Mouse (Mus musculus) hindbrain, embryonic 16.5 days (tissue): ENCODE results near the gene Trio. TPM values are rescaled to one million over a fixed set of nuclear protein-coding genes. Genes with fewer than 3 reads are reported as not detected.
"Not testable (repeated sequence)": the region's sequence is repeated elsewhere in the genome, so short reads cannot be mapped to it uniquely, and the experiment has no call there.

Experiments used
- ATAC-seq: fragments of 200-750 bp; cut with Nextera tagmentation; 2 replicates; pipeline ENCODE4 v1.8.0; 2017; ENCODE audit warnings: moderate TSS enrichment, moderate library complexity
- H3K27ac ChIP-seq: fragments of 300-500 bp; sonication (generic); 2 replicates; pipeline ENCODE4 v1.5.1; 2014; ENCODE audit warnings: low read depth, mild to moderate bottlenecking, control low read depth, low read length, moderate library complexity
- H3K27me3 ChIP-seq: fragments of 300-500 bp; sonication (generic); replicated peaks from 2 replicates; pipeline ENCODE4 v1.6.1; 2014; ENCODE audit warnings: low read length; ENCODE audit not compliant: control insufficient read depth, insufficient read depth
- H3K36me3 ChIP-seq: fragments of 300-500 bp; sonication (generic); 2 replicates; pipeline ENCODE4 v1.6.1; 2014; ENCODE audit warnings: mild to moderate bottlenecking, low read length, moderate library complexity, mixed read lengths; ENCODE audit not compliant: control insufficient read depth, insufficient read depth
- H3K4me1 ChIP-seq: fragments of 300-500 bp; sonication (generic); 2 replicates; pipeline ENCODE4 v1.6.1; 2014; ENCODE audit warnings: low read depth, low read length; ENCODE audit not compliant: control insufficient read depth, insufficient read depth
- H3K4me2 ChIP-seq: fragments of 300-500 bp; sonication (generic); 2 replicates; pipeline ENCODE4 v1.6.1; 2014; ENCODE audit warnings: mild to moderate bottlenecking, low read length, control low read depth, moderate library complexity
- H3K4me3 ChIP-seq: fragments of 300-500 bp; sonication (generic); 2 replicates; pipeline ENCODE4 v1.5.1; 2014; ENCODE audit warnings: mild to moderate bottlenecking, low read length, control low read depth, moderate library complexity
- H3K9ac ChIP-seq: fragments of 300-500 bp; sonication (generic); 2 replicates; pipeline ENCODE4 v1.6.1; 2014; ENCODE audit warnings: low read depth, mild to moderate bottlenecking, control low read depth, low read length, moderate library complexity
- H3K9me3 ChIP-seq: fragments of 300-500 bp; sonication (generic); 2 replicates; pipeline ENCODE4 v1.6.1; 2014; ENCODE audit warnings: mild to moderate bottlenecking, low read length, moderate library complexity; ENCODE audit not compliant: control insufficient read depth
- WGBS: fragments of 180-500 bp; shearing (Covaris S2); extraction: QIAGEN DNeasy Blood & Tissue Kit; methylation state at CpG from one replicate; pipeline ENCODE4 v1.1.7; 2014; 5-methylcytosine and 5-hydroxymethylcytosine counted together
- polyA plus RNA-seq: library from polyadenylated mRNA; unstranded; fragments of >200 nt; fragmentation: Nextera tagmentation; extraction: Ambion mirVana; gene quantifications from 2 replicates; pipeline ENCODE4 v1.2.1, GENCODE M21; 2015

Gene Trio
- polyA plus RNA-seq, 1 experiment from 2014 or later = 31.1 TPM

DNA sequence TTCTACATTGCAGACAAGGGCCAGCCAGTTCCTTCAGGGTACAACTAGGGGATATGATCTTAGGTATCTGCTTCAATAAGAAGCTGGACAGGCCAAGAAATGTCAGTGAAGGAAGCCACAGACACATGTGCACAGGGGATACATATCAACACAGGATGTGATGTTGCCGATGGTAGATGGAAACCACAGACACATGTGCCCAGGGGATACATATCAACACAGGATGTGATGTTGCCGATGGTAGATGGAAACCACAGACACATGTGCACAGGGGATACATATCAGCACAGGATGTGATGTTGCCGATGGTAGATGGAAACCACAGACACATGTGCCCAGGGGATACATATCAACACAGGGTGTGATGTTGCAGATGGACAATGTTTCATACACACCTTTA, 197.8 kb downstream of the Trio start:
- WGBS = 82% methylated on average over 3 of the region's 3 CpGs
- not testable (repeated sequence) for H3K4me2 ChIP-seq, H3K4me3 ChIP-seq, H3K9me3 ChIP-seq, H3K27ac ChIP-seq, H3K9ac ChIP-seq, H3K27me3 ChIP-seq, H3K4me1 ChIP-seq, ATAC-seq
- peaks cover 48% of the 10 kb centered on the region for H3K36me3 ChIP-seq

DNA sequence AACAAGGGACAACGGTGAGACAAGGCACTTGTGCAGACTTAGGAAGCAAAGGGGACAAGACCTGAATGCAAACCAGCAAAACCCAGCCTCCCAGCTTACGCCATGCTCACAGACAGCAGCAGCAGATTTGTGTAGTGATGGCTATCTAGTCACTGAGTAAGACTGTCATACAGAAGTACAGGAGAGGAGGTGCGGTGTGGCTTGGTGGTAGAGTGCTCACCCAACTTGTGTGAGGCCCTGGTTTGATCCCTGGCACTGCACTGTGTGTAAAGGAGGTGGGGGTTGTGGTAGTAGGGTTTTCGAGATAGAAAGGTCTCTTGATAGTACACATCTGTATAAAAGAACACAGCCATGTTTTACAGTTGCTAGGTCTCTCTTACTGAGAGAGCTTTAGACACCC, 198.8 kb downstream of the Trio start:
- peaks cover 42% of the 10 kb centered on the region for H3K36me3 ChIP-seq
- 83% methylated on average over 4 of the region's 4 CpGs for WGBS
- no peak for ATAC-seq

DNA sequence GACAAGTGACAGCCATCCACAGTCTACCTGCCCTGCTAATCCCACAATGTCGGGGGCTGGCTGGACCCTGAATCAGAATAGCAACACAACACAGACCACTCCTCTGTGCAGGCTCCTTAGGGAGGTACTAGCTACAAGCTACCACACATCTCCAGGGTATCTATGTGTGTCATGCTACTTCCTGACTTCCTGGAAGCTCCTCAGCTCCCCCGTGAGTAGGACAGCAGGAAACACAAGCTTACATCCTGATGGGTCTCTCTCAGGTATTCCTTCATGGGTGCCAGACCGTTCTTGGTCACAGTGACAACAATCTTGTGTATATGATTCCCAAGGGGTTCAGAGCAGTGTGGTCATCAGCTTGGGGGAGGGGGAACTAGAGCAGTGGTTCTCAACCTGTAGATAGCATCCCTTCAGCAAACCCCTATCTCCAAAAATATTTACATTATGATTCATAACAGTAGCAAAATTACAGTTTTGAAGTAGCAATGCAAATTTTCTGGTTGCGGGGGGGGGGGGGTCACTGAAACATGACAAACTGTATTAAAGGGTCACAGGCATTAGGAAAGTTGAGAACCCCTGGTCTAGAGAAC, 199.5 kb downstream of the Trio start:
- H3K4me1 ChIP-seq = no peaks in the 10 kb centered on the region
- WGBS = 86% methylated on average over 4 of the region's 4 CpGs

More for the DNA sequence above, 198.8 kb downstream of the Trio start:
- H3K4me1 ChIP-seq = no peaks in the 10 kb centered on the region
- no peak overlapping the region for H3K4me3 ChIP-seq
- no peak overlapping the region for H3K4me2 ChIP-seq
- no peaks in the 10 kb centered on the region for H3K27me3 ChIP-seq
- H3K9me3 ChIP-seq = no peaks in the 10 kb centered on the region
- H3K9ac ChIP-seq = no peak overlapping the region
- no peak overlapping the region for H3K27ac ChIP-seq

DNA sequence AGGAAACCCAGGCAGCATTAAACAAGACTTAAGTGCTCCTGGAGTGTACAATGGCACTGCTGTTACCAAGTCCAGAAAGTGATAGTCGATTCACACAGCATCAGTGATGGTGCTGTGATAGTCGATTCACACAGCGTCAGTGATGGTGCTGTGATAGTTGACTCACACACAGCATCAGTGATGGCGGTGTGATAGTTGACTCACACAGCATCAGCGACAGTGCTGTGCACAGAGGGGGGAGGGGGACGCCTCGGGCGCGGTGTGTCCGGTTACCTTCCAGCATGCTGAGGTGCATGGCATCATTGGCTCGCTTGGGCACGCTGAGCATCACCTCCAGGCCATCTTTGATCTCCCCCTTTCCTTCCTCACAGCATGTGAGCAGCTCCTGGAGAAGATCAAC, 200.3 kb downstream of the Trio start:
- 94% methylated on average over 12 of the region's 12 CpGs for WGBS
- Histone ChIP-seq H3K4me3 (no peak overlapping the region), H3K27me3 (no peaks in the 10 kb centered on the region), H3K4me2 (no peak overlapping the region), H3K27ac (no peak overlapping the region), H3K9ac (no peak overlapping the region), H3K4me1 (no peaks in the 10 kb centered on the region), H3K9me3 (no peaks in the 10 kb centered on the region), H3K36me3 (peaks cover 28% of the 10 kb centered on the region)
- ATAC-seq = no peak

More for the DNA sequence above, 199.5 kb downstream of the Trio start:
- Histone ChIP-seq H3K9ac (no peak overlapping the region), H3K36me3 (peaks cover 36% of the 10 kb centered on the region), H3K27me3 (no peaks in the 10 kb centered on the region), H3K4me3 (no peak overlapping the region), H3K4me2 (no peak overlapping the region), H3K9me3 (no peaks in the 10 kb centered on the region), H3K27ac (no peak overlapping the region)
- no peak for ATAC-seq

DNA sequence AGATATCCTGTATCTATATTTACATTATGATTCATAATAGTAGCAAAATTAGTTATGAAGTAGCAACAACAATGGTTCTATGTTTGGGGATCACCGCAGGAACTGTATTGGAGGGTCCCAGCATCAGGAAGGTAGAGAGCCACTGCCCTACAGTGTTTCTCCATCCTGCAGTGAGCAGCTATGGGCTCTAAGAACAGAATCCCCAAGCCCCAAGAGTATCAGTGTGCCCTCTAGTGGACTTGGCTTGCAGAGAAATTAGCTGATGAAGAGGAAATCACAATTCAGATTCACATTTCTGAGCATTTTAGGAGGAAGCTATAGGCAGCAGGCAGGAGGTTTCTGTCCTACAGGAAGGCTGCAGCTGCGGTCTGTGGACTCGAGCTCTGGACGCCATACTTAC, 202.1 kb downstream of the Trio start:
- H3K4me2 ChIP-seq = no peak overlapping the region
- peaks cover 23% of the 10 kb centered on the region for H3K36me3 ChIP-seq

DNA sequence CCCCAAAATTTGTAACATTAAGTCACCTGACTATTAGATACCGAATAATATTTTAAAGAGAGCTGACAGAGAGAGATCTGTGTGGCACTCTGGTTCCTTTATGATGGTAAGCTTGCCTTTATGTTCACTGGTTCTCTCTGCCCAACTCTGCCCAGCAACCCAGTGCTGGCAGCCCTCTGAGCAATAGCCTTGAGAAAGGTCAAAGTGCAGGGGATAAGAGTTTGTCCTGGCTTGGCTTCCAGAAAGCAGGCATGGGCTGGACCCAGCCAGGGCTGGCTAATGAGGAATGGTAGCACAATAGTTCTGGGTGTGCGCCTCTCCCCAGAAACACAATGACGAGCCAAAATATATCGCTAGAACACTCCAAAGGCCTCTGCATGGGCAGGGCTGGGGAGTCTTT, 203.2 kb downstream of the Trio start:
- H3K4me2 ChIP-seq = no peak overlapping the region
- peak; percentile 26; the same call in 1 of the 2 replicates for ATAC-seq
- H3K27ac ChIP-seq = no peak overlapping the region
- no peak overlapping the region for H3K9ac ChIP-seq
- no peaks in the 10 kb centered on the region for H3K27me3 ChIP-seq
- no peaks in the 10 kb centered on the region for H3K9me3 ChIP-seq
- H3K36me3 ChIP-seq = peaks cover 17% of the 10 kb centered on the region
- no peaks in the 10 kb centered on the region for H3K4me1 ChIP-seq
- H3K4me3 ChIP-seq = no peak overlapping the region
- WGBS = 83% methylated on average over 4 of the region's 4 CpGs

More for the DNA sequence above, 202.1 kb downstream of the Trio start:
- no peak overlapping the region for H3K27ac ChIP-seq
- ATAC-seq = no peak
- no peak overlapping the region for H3K4me3 ChIP-seq
- H3K27me3 ChIP-seq = no peaks in the 10 kb centered on the region
- WGBS = 94% methylated on average over 4 of the region's 4 CpGs
- no peaks in the 10 kb centered on the region for H3K9me3 ChIP-seq
- no peak overlapping the region for H3K9ac ChIP-seq
- no peaks in the 10 kb centered on the region for H3K4me1 ChIP-seq

DNA sequence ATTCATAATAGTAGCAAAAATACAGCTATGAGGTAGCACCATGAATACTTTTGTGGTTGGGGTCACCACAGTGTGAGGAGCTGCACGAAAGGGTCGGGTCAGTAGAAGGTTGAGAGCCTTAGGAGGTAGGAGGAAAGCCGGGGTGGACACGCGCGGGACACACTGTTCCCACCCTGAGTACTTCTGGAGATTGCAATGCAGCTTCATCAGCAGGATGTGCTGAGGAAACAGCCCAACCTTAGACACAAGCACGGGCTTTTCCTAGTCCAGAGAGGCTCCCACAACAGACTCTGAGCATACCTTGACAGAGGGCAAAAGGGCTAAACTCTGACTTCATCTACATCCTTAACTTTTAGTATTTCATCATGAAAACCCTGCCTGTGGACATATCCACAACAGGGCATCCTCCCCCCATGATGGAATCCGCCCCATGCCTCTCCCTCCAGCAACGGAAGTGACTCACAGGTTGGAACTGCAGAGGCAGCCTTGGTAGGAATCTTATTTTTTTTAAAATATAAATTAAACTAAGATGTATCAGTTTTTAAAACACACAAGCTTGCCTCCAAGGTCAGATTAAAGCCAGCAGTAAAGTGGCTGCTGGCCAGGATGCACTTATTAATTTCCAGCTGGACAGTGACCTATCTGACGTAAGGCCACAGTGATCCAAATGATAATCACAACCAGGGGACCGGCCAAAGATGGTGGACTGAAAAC, 203.8 kb downstream of the Trio start:
- WGBS = 94% methylated on average over 11 of the region's 11 CpGs
- no peaks in the 10 kb centered on the region for H3K27me3 ChIP-seq
- ATAC-seq = no peak
- no peak overlapping the region for H3K27ac ChIP-seq
- H3K4me2 ChIP-seq = no peak overlapping the region
- no peak overlapping the region for H3K9ac ChIP-seq
- H3K9me3 ChIP-seq = no peaks in the 10 kb centered on the region
- no peak overlapping the region for H3K4me3 ChIP-seq
- H3K4me1 ChIP-seq = no peaks in the 10 kb centered on the region
- peaks cover 15% of the 10 kb centered on the region for H3K36me3 ChIP-seq

DNA sequence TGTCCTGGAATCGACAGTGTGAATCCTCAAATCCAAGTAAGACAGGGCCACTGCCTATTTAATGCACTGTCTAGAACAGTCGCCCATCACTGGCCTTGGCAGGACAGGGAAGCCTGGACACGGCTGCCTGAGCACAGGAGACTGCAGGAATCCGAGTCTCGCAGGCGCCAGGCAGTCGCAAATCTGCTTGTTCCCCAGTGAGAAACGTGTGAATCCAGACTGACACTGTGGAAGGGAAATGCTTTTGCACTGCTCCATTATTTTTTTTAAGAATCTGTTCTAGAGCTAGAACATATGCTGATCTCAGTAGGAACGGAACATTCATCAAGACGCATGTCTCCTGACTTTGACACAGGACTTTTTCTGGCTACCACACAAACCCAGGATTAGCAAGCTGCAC, 208.6 kb downstream of the Trio start:
- Histone ChIP-seq H3K4me2 (no peak overlapping the region), H3K27ac (0 out of 2 replicates have a peak overlapping the region, but pooled peaks have one; percentile 32), H3K27me3 (no peaks in the 10 kb centered on the region), H3K4me3 (no peak overlapping the region), H3K4me1 (no peaks in the 10 kb centered on the region), H3K9ac (no peak overlapping the region), H3K36me3 (peaks cover 34% of the 10 kb centered on the region), H3K9me3 (no peaks in the 10 kb centered on the region)
- 59% methylated on average over 10 of the region's 10 CpGs for WGBS
- ATAC-seq = no peak

DNA sequence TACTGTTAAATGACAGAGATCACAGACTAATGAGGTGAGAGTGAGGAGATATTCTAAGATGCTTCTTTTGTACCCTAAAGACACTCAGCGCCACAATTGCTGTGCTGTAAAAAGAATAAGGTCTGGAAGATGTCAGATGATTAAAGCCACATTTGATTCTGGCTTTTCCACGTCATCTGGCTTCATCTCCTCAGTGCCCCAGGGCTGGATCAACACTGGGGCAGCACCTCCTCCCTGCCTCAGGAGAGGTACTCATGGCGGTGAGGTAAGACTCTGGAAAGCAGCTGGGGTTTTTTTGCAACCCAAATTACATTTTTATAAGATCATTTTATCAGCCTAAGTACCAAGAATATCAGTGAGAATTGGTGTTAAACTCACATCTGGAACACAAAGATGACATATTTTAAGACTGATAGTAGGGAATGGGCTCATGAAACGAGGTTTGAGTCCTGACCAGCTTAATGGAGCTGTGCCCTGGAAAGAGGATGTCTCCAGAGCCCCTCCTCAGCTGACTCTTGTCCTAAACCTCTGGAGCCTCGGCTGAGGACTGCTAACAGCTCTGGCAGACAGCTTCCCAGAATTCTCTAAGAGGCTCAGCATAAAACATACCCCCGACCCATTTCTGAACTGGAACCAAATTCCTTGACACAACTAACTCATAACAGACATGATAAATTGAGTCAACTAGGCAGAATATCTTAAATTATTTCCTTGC, 210.8 kb downstream of the Trio start:
- 71% methylated on average over 6 of the region's 6 CpGs for WGBS
- Histone ChIP-seq H3K27me3 (no peaks in the 10 kb centered on the region), H3K27ac (no peak overlapping the region), H3K4me1 (peaks cover 4% of the 10 kb centered on the region; the same call in 1 of the 2 replicates), H3K9ac (no peak overlapping the region), H3K4me2 (no peak overlapping the region), H3K36me3 (peaks cover 36% of the 10 kb centered on the region), H3K4me3 (no peak overlapping the region), H3K9me3 (no peaks in the 10 kb centered on the region)
- no peak for ATAC-seq
